Mouse (Mus musculus) urinary bladder, postnatal 25 days (tissue): Measurements from ENCODE around the gene Eid1.
A peak's percentile ranks its signal among the peaks of the same experiment; 100 is the strongest.

Source experiments
- DNase-seq: peaks from one replicate; pipeline ENCODE4 v3.0.0; 2022; ENCODE audit warnings: low spot score

The Eid1 gene

GRCm38 (mm10) chr2:125672957-125673631, at the start of gene Eid1:
TSS of gene Eid1 (plus strand) at chr2:125673095.
- DNase-seq: peak; percentile 69

- DNase-seq: no peak
Observed at GRCm38 (mm10) chr2:125623211-125623610, 49.7 kb upstream of the Eid1 start.

GRCm38 (mm10) chr2:125624127-125624685, 48.7 kb upstream of the Eid1 start:
- no peak for DNase-seq

GRCm38 (mm10) chr2:125624837-125625351, 48.0 kb upstream of the Eid1 start, which contains the start of gene Cep152:
TSS of gene Cep152 (minus strand) at chr2:125625113.
- peak; percentile 95 for DNase-seq

DNA sequence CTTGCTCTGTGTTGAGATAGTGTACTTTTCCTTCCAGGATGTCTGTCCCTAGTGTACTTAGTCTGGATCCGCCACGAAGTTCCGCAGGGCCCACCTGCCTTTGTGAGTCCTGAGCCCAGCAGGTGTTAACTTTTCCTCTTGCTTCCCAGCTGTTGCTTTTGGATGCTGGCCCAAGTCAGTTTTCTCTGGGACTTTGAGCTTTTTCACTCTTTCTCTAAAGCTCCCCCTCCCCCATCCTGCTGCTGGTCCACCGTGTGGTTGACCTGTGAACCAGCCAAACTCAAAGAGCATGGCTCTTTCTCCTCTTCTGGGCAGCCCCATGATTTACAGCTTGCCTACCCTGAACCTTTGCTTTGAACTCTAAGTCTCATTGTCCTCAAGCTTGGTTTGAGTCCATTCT, 46.4 kb upstream of the Eid1 start:
- DNase-seq: no peak

DNA sequence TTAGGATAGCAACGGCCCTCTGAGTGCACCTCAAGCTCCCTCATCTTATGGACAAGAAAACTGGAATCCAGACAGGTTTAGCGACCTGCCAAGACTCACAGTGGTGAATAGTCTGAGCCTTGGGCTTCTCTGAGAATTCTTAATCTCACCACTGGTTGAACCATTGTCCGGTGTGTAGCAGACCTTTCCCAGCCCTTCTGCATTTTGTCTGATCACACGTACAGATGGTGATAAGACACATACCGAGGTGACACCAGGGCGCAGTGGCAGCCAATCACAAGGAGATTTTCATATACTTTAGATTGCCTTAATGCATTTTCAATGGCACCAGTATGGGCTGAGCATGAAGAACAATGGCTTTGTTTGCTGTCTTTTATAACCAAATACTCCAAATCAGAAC, 44.4 kb upstream of the Eid1 start:
- no peak for DNase-seq

- no peak for DNase-seq
Observed at GRCm38 (mm10) chr2:125630010-125630409, 42.9 kb upstream of the Eid1 start.

DNA sequence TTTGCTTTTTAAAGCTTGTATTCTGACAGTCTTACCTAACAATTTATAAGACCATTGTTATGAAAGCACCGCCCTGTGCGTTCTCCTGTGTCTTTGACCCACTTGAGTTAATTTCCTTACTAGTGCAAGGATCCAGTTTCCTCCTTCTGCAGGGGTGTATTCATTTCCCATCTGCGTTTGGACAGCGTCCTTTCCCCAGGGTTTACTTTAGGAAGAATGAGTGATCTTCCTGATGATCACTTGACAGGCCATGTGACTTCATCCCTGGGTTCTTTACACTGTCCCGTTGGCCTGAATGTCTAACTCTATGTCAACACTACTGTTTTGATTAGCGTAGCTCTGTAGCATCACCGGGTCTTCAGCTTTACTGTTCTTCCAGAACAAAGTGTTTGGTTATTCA, 35.6 kb upstream of the Eid1 start:
- DNase-seq: no peak

DNA sequence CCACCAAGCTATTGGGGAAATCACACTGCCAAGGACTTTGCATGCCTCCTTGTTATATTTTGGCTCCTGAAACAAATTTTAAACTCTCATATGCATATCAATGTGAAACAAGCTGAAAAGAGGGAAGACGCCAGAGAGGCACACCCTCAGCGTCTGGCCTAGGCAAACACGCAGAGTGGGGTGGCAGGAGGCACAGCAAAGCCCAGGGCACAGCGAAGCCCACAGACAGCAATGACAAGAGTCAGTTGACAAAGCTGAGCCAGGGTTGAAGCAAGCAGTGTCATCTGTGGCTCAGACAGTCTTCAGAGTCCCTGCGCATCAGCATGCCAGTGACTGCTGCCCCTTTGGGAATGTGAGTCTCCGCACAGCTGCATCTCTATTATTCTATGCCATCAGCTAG, 28.0 kb upstream of the Eid1 start:
- DNase-seq: no peak

DNA sequence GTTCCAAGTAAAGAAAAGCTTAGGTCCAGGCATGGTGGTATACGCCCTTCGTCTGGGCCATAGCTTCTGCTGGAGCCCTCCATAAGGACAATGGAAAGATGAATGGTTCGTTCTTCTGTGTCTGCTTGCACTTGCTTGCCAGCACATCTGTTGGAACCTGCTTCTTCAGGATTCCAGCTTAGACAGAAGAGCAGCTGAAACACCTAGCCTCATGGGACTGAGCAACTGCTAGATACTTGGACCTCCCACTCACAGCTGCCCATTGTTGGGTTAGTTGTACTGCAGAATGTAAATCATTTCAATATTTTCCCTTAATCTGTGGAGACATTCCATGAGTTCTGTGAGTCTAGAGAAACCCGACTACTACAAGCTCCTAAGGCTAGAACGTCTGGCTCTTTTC, 22.9 kb upstream of the Eid1 start:
- DNase-seq: no peak

DNA sequence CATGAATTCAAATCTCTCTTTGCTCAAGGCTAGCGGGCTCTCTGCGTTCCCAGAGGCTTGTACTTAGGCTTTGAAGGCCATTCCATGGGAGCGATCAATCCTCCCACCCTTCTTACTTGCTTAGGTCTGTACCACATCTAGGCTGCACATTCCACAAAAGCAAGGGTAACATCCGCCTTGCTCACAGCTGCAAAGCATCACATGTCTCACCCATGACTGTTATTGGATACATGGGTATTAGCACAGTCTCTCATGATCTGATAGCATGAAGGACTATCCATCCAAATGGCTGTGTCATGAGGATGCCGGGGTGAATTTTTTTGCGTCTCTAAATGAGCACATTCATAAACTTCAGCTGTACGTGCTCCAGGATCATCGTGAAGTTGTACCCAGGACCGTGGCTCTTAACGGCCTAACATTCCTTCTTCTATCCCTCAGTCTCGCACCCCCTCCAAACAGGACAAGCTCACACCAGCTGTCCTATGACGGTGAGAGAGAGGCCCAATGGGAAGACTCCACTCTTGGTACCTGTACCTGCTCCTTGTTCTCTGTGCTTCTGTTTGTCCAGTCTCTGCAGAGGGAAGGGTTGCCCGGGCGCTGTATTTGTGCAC, 22.0 kb upstream of the Eid1 start:
- DNase-seq: no peak

- DNase-seq: no peak
Observed at GRCm38 (mm10) chr2:125651563-125651962, 21.3 kb upstream of the Eid1 start.

DNA sequence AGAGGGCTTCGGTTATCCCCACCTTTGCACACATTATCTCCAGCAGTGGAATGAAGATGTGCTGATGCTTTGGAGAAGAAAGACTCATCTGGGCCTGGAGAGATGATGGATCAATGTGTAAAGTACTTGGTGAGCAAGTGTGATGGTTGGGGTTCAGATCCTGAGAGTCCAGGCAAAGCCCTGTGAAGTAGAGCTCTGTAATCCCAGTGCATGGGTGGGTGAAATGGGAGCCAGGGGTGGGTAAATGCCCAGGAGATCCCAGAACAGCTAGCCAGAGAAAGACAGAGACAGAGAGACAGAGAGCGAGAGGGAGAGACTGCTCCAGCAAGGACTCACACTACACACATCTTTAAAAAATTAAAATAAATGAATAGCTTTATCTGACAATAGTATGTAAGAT, 19.6 kb upstream of the Eid1 start:
- DNase-seq: no peak

GRCm38 (mm10) chr2:125655391-125655790, 17.5 kb upstream of the Eid1 start:
- DNase-seq: no peak

- peak; percentile 69 for DNase-seq
Observed at GRCm38 (mm10) chr2:125659823-125660536, 12.9 kb upstream of the Eid1 start.

DNA sequence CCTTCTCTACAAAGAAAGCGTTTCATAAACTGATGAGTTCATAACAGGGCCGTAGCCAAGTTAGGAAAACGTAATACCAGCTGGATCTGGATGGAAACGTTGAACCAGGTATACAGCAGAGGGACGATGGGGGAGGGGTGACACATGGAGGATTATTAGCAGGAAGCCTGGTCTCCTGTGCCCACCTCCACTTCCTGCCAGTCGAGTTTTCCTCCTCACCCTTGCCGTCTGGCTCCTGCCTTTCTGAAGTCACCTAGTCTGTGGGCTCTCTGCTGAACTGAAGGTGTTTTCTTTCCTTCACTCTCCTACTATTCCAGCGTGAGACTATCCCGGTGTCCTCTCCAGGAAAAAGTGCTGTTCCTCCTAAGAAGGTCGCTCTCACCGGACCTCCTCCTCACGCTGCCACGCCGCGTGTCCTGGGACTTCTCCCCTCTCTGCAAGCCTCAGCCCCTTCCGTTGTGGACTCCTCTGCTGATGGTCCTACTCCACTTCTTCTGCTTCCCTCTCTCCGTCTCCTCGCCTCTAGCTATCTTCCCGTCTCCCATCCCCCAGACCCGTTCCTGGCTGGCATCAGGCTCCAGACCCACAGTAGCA, 12.3 kb upstream of the Eid1 start:
- DNase-seq: no peak

GRCm38 (mm10) chr2:125661156-125661555, 11.7 kb upstream of the Eid1 start:
- no peak for DNase-seq

- no peak for DNase-seq
Observed at GRCm38 (mm10) chr2:125662517-125662916, 10.4 kb upstream of the Eid1 start.

- no peak for DNase-seq
Observed at GRCm38 (mm10) chr2:125665213-125665612, 7.7 kb upstream of the Eid1 start.

- no peak for DNase-seq
Observed at GRCm38 (mm10) chr2:125665909-125666308, 7.0 kb upstream of the Eid1 start.

- no peak for DNase-seq
Observed at GRCm38 (mm10) chr2:125666668-125667067, 6.2 kb upstream of the Eid1 start.

- no peak for DNase-seq
Observed at GRCm38 (mm10) chr2:125667184-125667583, 5.7 kb upstream of the Eid1 start.
